In the genomic region with DNA sequence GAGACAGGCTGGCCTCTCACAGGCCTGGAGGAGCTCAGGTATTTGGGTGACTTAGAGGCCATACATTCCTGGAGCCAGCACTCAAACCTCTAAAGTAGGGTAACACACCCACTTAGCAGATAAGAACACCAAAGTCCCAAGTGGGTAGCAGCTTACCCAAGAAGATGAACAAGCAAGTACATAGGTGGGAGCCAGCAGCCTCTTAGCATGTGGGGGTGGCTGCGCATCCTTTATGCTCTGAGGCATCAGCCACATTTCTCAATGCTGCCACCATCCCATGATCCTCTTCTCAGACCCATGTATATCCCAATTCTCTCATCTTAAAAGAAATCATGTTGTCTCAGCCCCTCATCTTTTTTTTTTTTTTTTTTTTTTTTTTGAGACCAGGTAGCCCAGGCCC, we compare ENCODE assay signal across 20 mouse cellular contexts. TPM values are rescaled to one million over a fixed set of nuclear protein-coding genes. Genes with fewer than 3 reads are reported as not detected.
DNase-seq lines count a peak whose midpoint lies in the region; ATAC-seq and TF ChIP-seq lines count a peak whose summit lies in the region.
"Had no signal": no experiment of that assay in that cellular context is flagged by ENCODE, and none has a peak within 500 bp of the region (broad histone marks: within the 10 kb centered on the region; RNA-seq: fewer than 3 reads in every experiment).

No protein-coding gene starts in this region.

- H3K27ac ChIP-seq in heart, embryonic 13.5 days (replicated peaks) = no peak overlapping the region
- H3K27ac ChIP-seq in liver, embryonic 14.5 days = peak overlapping the region; percentile 23; the same call in 1 of the 2 replicates
- no peak overlapping the region for H3K27ac ChIP-seq in liver, postnatal 0 days (ENCODE audit: low read depth)
- peak overlapping the region; percentile 38 for H3K27ac ChIP-seq in liver, embryonic 15.5 days (replicated peaks)
- H3K27ac ChIP-seq: embryonic facial prominence, embryonic 13.5 days; forebrain, embryonic 12.5 days; hindbrain, embryonic 12.5 days had no signal

- no peak for ATAC-seq in heart, embryonic 13.5 days (ENCODE audit: extremely low read depth, insufficient number of reproducible peaks, low FRiP score, low TSS enrichment)
- no peak for ATAC-seq in liver, embryonic 14.5 days (ENCODE audit: insufficient read depth)
- no peak for ATAC-seq in liver, postnatal 0 days
- no peak for ATAC-seq in liver, embryonic 15.5 days (ENCODE audit: insufficient read depth)
- ATAC-seq in cerebellum, adult (ENCODE audit: insufficient number of reproducible peaks, low FRiP score, low TSS enrichment) = no peak
- ATAC-seq: forebrain, embryonic 16.5 days; hindbrain, embryonic 16.5 days; inflammation-experienced regulatory T-cells, adult 6 months had no signal

- H3K4me2 ChIP-seq in heart, embryonic 13.5 days = no peak overlapping the region
- H3K4me2 ChIP-seq in liver, embryonic 14.5 days (ENCODE audit: low read depth) = no peak overlapping the region
- H3K4me2 ChIP-seq in liver, postnatal 0 days (ENCODE audit: low read depth, low read length) = no peak overlapping the region
- H3K4me2 ChIP-seq in liver, embryonic 15.5 days = no peak overlapping the region
- H3K4me2 ChIP-seq: embryonic facial prominence, embryonic 13.5 days; forebrain, embryonic 12.5 days; heart, embryonic 12.5 days; hindbrain, embryonic 12.5 days had no signal

- DNase-seq in heart, postnatal 4 days = no peak
- no peak for DNase-seq in liver, embryonic 14.5 days (ENCODE audit: low read depth in 3 of 3, low spot score in 3 of 3)
- no peak for DNase-seq in liver, postnatal 0 days
- DNase-seq in telencephalon, adult 2 months (ENCODE audit: low read depth, low spot score) = peak; percentile 60
- DNase-seq: adrenal gland, adult 8-10 months; cerebellum, adult 18-20 months; cerebellum, adult 9-11 months; cerebellum, postnatal 36 days; gastrocnemius, postnatal 25 days; heart, postnatal 36 days had no signal

- TF ChIP-seq CTCF in liver, embryonic 14.5 days (IDR thresholded peaks at IDR 0.05; ENCODE audit: low read depth) = no peak
- no peak for TF ChIP-seq CTCF in liver, postnatal 0 days (IDR thresholded peaks at IDR 0.05; ENCODE audit: low read depth)

- H3K9ac ChIP-seq in heart, embryonic 13.5 days = peak overlapping the region; percentile 47; the same call in 1 of the 2 replicates
- peak overlapping the region; percentile 36; the same call in 1 of the 2 replicates for H3K9ac ChIP-seq in liver, embryonic 14.5 days (replicated peaks)
- H3K9ac ChIP-seq in liver, postnatal 0 days (replicated peaks) = no peak overlapping the region
- no peak overlapping the region for H3K9ac ChIP-seq in liver, embryonic 15.5 days
- H3K9ac ChIP-seq: embryonic facial prominence, embryonic 13.5 days; forebrain, embryonic 12.5 days; heart, embryonic 12.5 days; hindbrain, embryonic 12.5 days had no signal

- TF ChIP-seq EP300 in liver, embryonic 14.5 days (IDR thresholded peaks at IDR 0.05; ENCODE audit: low read depth) = no peak
- TF ChIP-seq EP300 in liver, postnatal 0 days (IDR thresholded peaks at IDR 0.05; ENCODE audit: low read depth) = no peak

- no peak overlapping the region for H3K4me3 ChIP-seq in heart, embryonic 13.5 days
- no peak overlapping the region for H3K4me3 ChIP-seq in liver, embryonic 14.5 days (ENCODE audit: insufficient read depth in 1 of 2, low read depth in 2 of 2, low read length in 2 of 2)
- no peak overlapping the region for H3K4me3 ChIP-seq in liver, postnatal 0 days (ENCODE audit: low read depth, low read length)
- no peak overlapping the region for H3K4me3 ChIP-seq in liver, embryonic 15.5 days (replicated peaks)
- H3K4me3 ChIP-seq: embryonic facial prominence, embryonic 13.5 days; forebrain, embryonic 12.5 days; heart, embryonic 12.5 days; hindbrain, embryonic 12.5 days had no signal

- no peaks in the 10 kb centered on the region for H3K27me3 ChIP-seq in heart, embryonic 13.5 days (replicated peaks)
- H3K27me3 ChIP-seq in liver, embryonic 14.5 days (ENCODE audit: control insufficient read depth, insufficient read depth, low read length) = no peaks in the 10 kb centered on the region
- no peaks in the 10 kb centered on the region for H3K27me3 ChIP-seq in liver, postnatal 0 days (ENCODE audit: insufficient read depth, low read length)
- H3K27me3 ChIP-seq in liver, embryonic 15.5 days = no peaks in the 10 kb centered on the region
- H3K27me3 ChIP-seq: embryonic facial prominence, embryonic 13.5 days; forebrain, embryonic 12.5 days; heart, embryonic 12.5 days; hindbrain, embryonic 12.5 days had no signal

- H3K4me1 ChIP-seq in heart, embryonic 13.5 days = peaks cover 12% of the 10 kb centered on the region
- H3K4me1 ChIP-seq in liver, embryonic 14.5 days (replicated peaks; ENCODE audit: control insufficient read depth in 2 of 2, insufficient read depth in 2 of 2, low read length in 1 of 2) = peaks cover 34 to 38% of the 10 kb centered on the region in 2 experiments
- H3K4me1 ChIP-seq in liver, postnatal 0 days (ENCODE audit: insufficient read depth) = peaks cover 18% of the 10 kb centered on the region
- peaks cover 68% of the 10 kb centered on the region for H3K4me1 ChIP-seq in liver, embryonic 15.5 days (replicated peaks)
- H3K4me1 ChIP-seq: embryonic facial prominence, embryonic 13.5 days; forebrain, embryonic 12.5 days had no signal

- WGBS in heart, embryonic 13.5 days = 95% methylated on average over 1 of the region's 1 CpGs
- 86% methylated on average over 1 of the region's 1 CpGs for whole genome bisulfite sequencing in liver, embryonic 14.5 days (ENCODE audit: insufficient replicate concordance)
- whole genome bisulfite sequencing in liver, postnatal 0 days (ENCODE audit: insufficient replicate concordance) = 93% methylated on average over 1 of the region's 1 CpGs
- 87% methylated on average over 1 of the region's 1 CpGs for WGBS in liver, embryonic 15.5 days (ENCODE audit: insufficient replicate concordance)

- peaks cover 21% of the 10 kb centered on the region for H3K36me3 ChIP-seq in heart, embryonic 13.5 days
- H3K36me3 ChIP-seq in liver, embryonic 14.5 days (replicated peaks; ENCODE audit: control insufficient read depth, insufficient read depth, low read depth) = no peaks in the 10 kb centered on the region
- no peaks in the 10 kb centered on the region for H3K36me3 ChIP-seq in liver, postnatal 0 days (replicated peaks; ENCODE audit: insufficient read depth, low read length)
- no peaks in the 10 kb centered on the region for H3K36me3 ChIP-seq in liver, embryonic 15.5 days (replicated peaks)
- H3K36me3 ChIP-seq: embryonic facial prominence, embryonic 13.5 days; forebrain, embryonic 12.5 days had no signal

- H3K9me3 ChIP-seq in heart, embryonic 13.5 days = no peaks in the 10 kb centered on the region
- no peaks in the 10 kb centered on the region for H3K9me3 ChIP-seq in liver, embryonic 14.5 days (ENCODE audit: control insufficient read depth, low read length)
- H3K9me3 ChIP-seq in liver, postnatal 0 days (ENCODE audit: low read length) = no peaks in the 10 kb centered on the region
- H3K9me3 ChIP-seq in liver, embryonic 15.5 days (replicated peaks) = no peaks in the 10 kb centered on the region
- H3K9me3 ChIP-seq: embryonic facial prominence, embryonic 13.5 days; forebrain, embryonic 12.5 days; hindbrain, embryonic 12.5 days had no signal

RNA-seq across cellular contexts. Expression of a gene that starts 15.9 kb away (rescaled TPM):
- polyA plus RNA-seq in heart, embryonic 13.5 days (2015; fragmentation: Nextera tagmentation; extraction: Ambion mirVana) = 13.9 and 14.2 TPM in 2 replicates
- 10 to 100 TPM; 15.7 to 20.5 TPM for total RNA-seq in heart, postnatal 4 days (2021)
- 1.4 TPM in 2 replicates for polyA plus RNA-seq in liver, embryonic 14.5 days (2012; rRNA removed)
- polyA plus RNA-seq in liver, embryonic 14.5 days (2014; fragmentation: Nextera tagmentation; extraction: Ambion mirVana) = 1.1 and 1.4 TPM in 2 replicates
- 1.6 and 1.7 TPM in 2 replicates for polyA plus RNA-seq in liver, postnatal 0 days (2015; fragmentation: Nextera tagmentation; extraction: Ambion mirVana)
- 1.9 and 2.0 TPM in 2 replicates for polyA plus RNA-seq in liver, embryonic 15.5 days (2015; fragmentation: Nextera tagmentation; extraction: Ambion mirVana)
- polyA plus RNA-seq: inflammation-experienced regulatory T-cells, adult 6 months had no signal

RNA-seq across cellular contexts. Expression of a gene that starts 26.6 kb away (rescaled TPM):
- 29.3 and 32.8 TPM in 2 replicates for polyA plus RNA-seq in heart, embryonic 13.5 days (2015; fragmentation: Nextera tagmentation; extraction: Ambion mirVana)
- total RNA-seq in heart, postnatal 4 days (2021) = 10 to 100 TPM; 40.9 to 42.5 TPM
- 7.8 and 8.9 TPM in 2 replicates for polyA plus RNA-seq in liver, embryonic 14.5 days (2012; rRNA removed)
- polyA plus RNA-seq in liver, embryonic 14.5 days (2014; fragmentation: Nextera tagmentation; extraction: Ambion mirVana) = 9.8 and 12.5 TPM in 2 replicates
- polyA plus RNA-seq in liver, postnatal 0 days (2015; fragmentation: Nextera tagmentation; extraction: Ambion mirVana) = 3.8 and 4.3 TPM in 2 replicates
- 11.4 TPM in 2 replicates for polyA plus RNA-seq in liver, embryonic 15.5 days (2015; fragmentation: Nextera tagmentation; extraction: Ambion mirVana)

RNA-seq across cellular contexts. Expression of a gene that starts 39.6 kb away (rescaled TPM):
- 24.5 and 25.1 TPM in 2 replicates for polyA plus RNA-seq in heart, embryonic 13.5 days (2015; fragmentation: Nextera tagmentation; extraction: Ambion mirVana)
- total RNA-seq in heart, postnatal 4 days (2021) = 100 to 1,000 TPM; 138 to 145 TPM
- polyA plus RNA-seq in liver, embryonic 14.5 days (2012; rRNA removed) = 6.7 and 7.6 TPM in 2 replicates
- 6.2 and 10.6 TPM in 2 replicates for polyA plus RNA-seq in liver, embryonic 14.5 days (2014; fragmentation: Nextera tagmentation; extraction: Ambion mirVana)
- polyA plus RNA-seq in liver, postnatal 0 days (2015; fragmentation: Nextera tagmentation; extraction: Ambion mirVana) = 7.5 and 8.4 TPM in 2 replicates
- 8.3 and 9.6 TPM in 2 replicates for polyA plus RNA-seq in liver, embryonic 15.5 days (2015; fragmentation: Nextera tagmentation; extraction: Ambion mirVana)

Comparison
In these comparisons a context has a peak if more than half of its experiments do, and no peak if none do; other contexts are left out.
1. H3K27ac ChIP-seq: peak in liver, embryonic 14.5 days (single experiment) and liver, embryonic 15.5 days (single experiment); none in heart, embryonic 13.5 days (single experiment) and liver, postnatal 0 days (single experiment).
2. H3K9ac ChIP-seq: peak in heart, embryonic 13.5 days (single experiment) and liver, embryonic 14.5 days (single experiment); none in liver, postnatal 0 days (single experiment) and liver, embryonic 15.5 days (single experiment).